Mouse (Mus musculus) neural tube, embryonic 14.5 days (tissue): Measurements from ENCODE around the gene Sntg2. TPM values are rescaled to one million over a fixed set of nuclear protein-coding genes. Genes with fewer than 3 reads are reported as not detected.

ENCODE experiments used
- ATAC-seq: fragments of 200-750 bp; cut with Nextera tagmentation; 2 replicates; pipeline ENCODE4 v1.8.0; 2017; ENCODE audit warnings: low read depth, mild to moderate bottlenecking, moderate TSS enrichment, moderate library complexity
- H3K27ac ChIP-seq: fragments of 300-500 bp; sonication (generic); 2 replicates; pipeline ENCODE4 v1.5.1; 2014; ENCODE audit warnings: low read depth, mild to moderate bottlenecking, control low read depth, low read length, moderate library complexity, mixed read lengths
- H3K27me3 ChIP-seq: fragments of 300-500 bp; sonication (generic); 2 replicates; pipeline ENCODE4 v1.6.1; 2014; ENCODE audit warnings: low read length; ENCODE audit not compliant: control insufficient read depth, insufficient read depth
- H3K36me3 ChIP-seq: fragments of 300-500 bp; sonication (generic); 2 replicates; pipeline ENCODE4 v1.6.1; 2014; ENCODE audit warnings: low read length, mixed read lengths; ENCODE audit not compliant: control insufficient read depth, insufficient read depth
- H3K4me1 ChIP-seq: fragments of 300-500 bp; sonication (generic); 2 replicates; pipeline ENCODE4 v1.6.1; 2014; ENCODE audit warnings: low read length; ENCODE audit not compliant: control insufficient read depth, insufficient read depth
- H3K4me2 ChIP-seq: fragments of 300-500 bp; sonication (generic); 2 replicates; pipeline ENCODE4 v1.6.1; 2014; ENCODE audit warnings: mild to moderate bottlenecking, low read depth, low read length, control low read depth
- H3K4me3 ChIP-seq: fragments of 300-500 bp; sonication (generic); 2 replicates; pipeline ENCODE4 v1.5.1; 2014; ENCODE audit warnings: low read depth, low read length, control low read depth, mixed read lengths
- H3K9ac ChIP-seq: fragments of 300-500 bp; sonication (generic); replicated peaks from 2 replicates; pipeline ENCODE4 v1.6.1; 2014; ENCODE audit warnings: low read depth, mild to moderate bottlenecking, control low read depth, low read length, mixed read lengths
- H3K9me3 ChIP-seq: fragments of 300-500 bp; sonication (generic); 2 replicates; pipeline ENCODE4 v1.6.1; 2016; ENCODE audit warnings: low read length; ENCODE audit not compliant: control insufficient read depth
- WGBS: fragments of 180-500 bp; shearing (Covaris S2); extraction: QIAGEN DNeasy Blood & Tissue Kit; methylation state at CpG from one replicate; pipeline ENCODE4 v1.1.7; 2014; 5-methylcytosine and 5-hydroxymethylcytosine counted together
- polyA plus RNA-seq: library from polyadenylated mRNA; unstranded; fragments of >200 nt; fragmentation: Nextera tagmentation; extraction: Ambion mirVana; gene quantifications from 2 replicates; pipeline ENCODE4 v1.2.1, GENCODE M21; 2014

Gene Sntg2
- 6.1 and 9.3 TPM in 2 replicates for polyA plus RNA-seq

- no peaks in the 10 kb centered on the region for H3K4me1 ChIP-seq
- peak within 1 kb of the TSS; percentile 43 for H3K4me3 ChIP-seq
- H3K9ac ChIP-seq = peak within 1 kb of the TSS; percentile 63
- H3K4me2 ChIP-seq = peak within 1 kb of the TSS; percentile 83
- H3K27ac ChIP-seq = no peak within 1 kb of the TSS
- no peaks in the 10 kb centered on the region for H3K9me3 ChIP-seq
- peak; percentile 96 for ATAC-seq
- WGBS = under 1% methylated on average over 37 of the region's 39 CpGs
- H3K36me3 ChIP-seq = no peaks in the 10 kb centered on the region
- no peaks in the 10 kb centered on the region for H3K27me3 ChIP-seq
These were observed at the start of gene Sntg2 for GRCm38 (mm10) chr12:30372933-30373501. TSS of gene Sntg2 (minus strand) at chr12:30373375.

GRCm38 (mm10) chr12:30416547-30416946, 43.4 kb upstream of the Sntg2 start:
- H3K27me3 ChIP-seq = no peaks in the 10 kb centered on the region
- no peak overlapping the region for H3K4me2 ChIP-seq
- no peaks in the 10 kb centered on the region for H3K36me3 ChIP-seq
- no peaks in the 10 kb centered on the region for H3K9me3 ChIP-seq
- H3K9ac ChIP-seq = no peak overlapping the region
- no peak overlapping the region for H3K27ac ChIP-seq
- no peak for ATAC-seq
- 84% methylated on average over 8 of the region's 8 CpGs for WGBS
- no peak overlapping the region for H3K4me3 ChIP-seq
- no peaks in the 10 kb centered on the region for H3K4me1 ChIP-seq

- H3K4me2 ChIP-seq = no peak overlapping the region
- no peaks in the 10 kb centered on the region for H3K27me3 ChIP-seq
- no peak overlapping the region for H3K9ac ChIP-seq
- no peaks in the 10 kb centered on the region for H3K4me1 ChIP-seq
- no peak overlapping the region for H3K4me3 ChIP-seq
- peak; percentile 58; the same call in 1 of the 2 replicates for ATAC-seq
- H3K36me3 ChIP-seq = no peaks in the 10 kb centered on the region
- H3K9me3 ChIP-seq = no peaks in the 10 kb centered on the region
- WGBS = 64% methylated on average over 6 of the region's 6 CpGs
- no peak overlapping the region for H3K27ac ChIP-seq
These were observed 42.8 kb upstream of the Sntg2 start for GRCm38 (mm10) chr12:30415981-30416380.

- no peak for ATAC-seq
- Histone ChIP-seq H3K4me3 (no peak overlapping the region), H3K4me2 (no peak overlapping the region)
These were observed 29.5 kb upstream of the Sntg2 start for GRCm38 (mm10) chr12:30402651-30403050.

GRCm38 (mm10) chr12:30400531-30400930, 27.4 kb upstream of the Sntg2 start:
- H3K4me2 ChIP-seq = no peak overlapping the region
- no peak overlapping the region for H3K9ac ChIP-seq
- no peak overlapping the region for H3K27ac ChIP-seq
- 84% methylated on average over 2 of the region's 2 CpGs for WGBS
- H3K9me3 ChIP-seq = no peaks in the 10 kb centered on the region
- no peak overlapping the region for H3K4me3 ChIP-seq
- H3K4me1 ChIP-seq = no peaks in the 10 kb centered on the region
- no peaks in the 10 kb centered on the region for H3K36me3 ChIP-seq
- no peaks in the 10 kb centered on the region for H3K27me3 ChIP-seq
- ATAC-seq = no peak

More at GRCm38 (mm10) chr12:30402651-30403050, 29.5 kb upstream of the Sntg2 start:
- Histone ChIP-seq H3K9me3 (no peaks in the 10 kb centered on the region), H3K36me3 (no peaks in the 10 kb centered on the region), H3K4me1 (no peaks in the 10 kb centered on the region), H3K27ac (no peak overlapping the region), H3K27me3 (no peaks in the 10 kb centered on the region), H3K9ac (no peak overlapping the region)

- 72% methylated on average over 2 of the region's 2 CpGs for WGBS
- H3K4me1 ChIP-seq = no peaks in the 10 kb centered on the region
- H3K36me3 ChIP-seq = no peaks in the 10 kb centered on the region
- no peaks in the 10 kb centered on the region for H3K27me3 ChIP-seq
- ATAC-seq = peak; percentile 21; the same call in 1 of the 2 replicates
- no peak overlapping the region for H3K4me3 ChIP-seq
- H3K4me2 ChIP-seq = no peak overlapping the region
- no peaks in the 10 kb centered on the region for H3K9me3 ChIP-seq
- H3K27ac ChIP-seq = no peak overlapping the region
- H3K9ac ChIP-seq = no peak overlapping the region
These were observed 26.9 kb upstream of the Sntg2 start for GRCm38 (mm10) chr12:30400114-30400513.

- Histone ChIP-seq H3K36me3 (no peaks in the 10 kb centered on the region), H3K4me3 (peak overlapping the region; percentile 43), H3K27ac (no peak overlapping the region), H3K9me3 (no peaks in the 10 kb centered on the region), H3K27me3 (no peaks in the 10 kb centered on the region), H3K4me1 (no peaks in the 10 kb centered on the region), H3K9ac (peak overlapping the region; percentile 63; the same call in 1 of the 2 replicates), H3K4me2 (peak overlapping the region; percentile 83)
- 54% methylated on average over 5 of the region's 5 CpGs for WGBS
- no peak for ATAC-seq
These were observed 882 bp downstream of the Sntg2 start for GRCm38 (mm10) chr12:30372293-30372692.

- WGBS = 9% methylated on average over 6 of the region's 6 CpGs
- 0 out of 2 replicates have a peak, but pooled peaks have one; percentile 38 for ATAC-seq
These were observed 3.4 kb downstream of the Sntg2 start for GRCm38 (mm10) chr12:30369786-30370185.

GRCm38 (mm10) chr12:30369141-30369540, 4.0 kb downstream of the Sntg2 start:
- Histone ChIP-seq H3K36me3 (no peaks in the 10 kb centered on the region), H3K9ac (no peak overlapping the region), H3K4me1 (no peaks in the 10 kb centered on the region), H3K4me2 (no peak overlapping the region), H3K9me3 (no peaks in the 10 kb centered on the region), H3K27ac (no peak overlapping the region), H3K4me3 (no peak overlapping the region), H3K27me3 (no peaks in the 10 kb centered on the region)
- 80% methylated on average over 6 of the region's 6 CpGs for WGBS
- ATAC-seq = no peak

More at GRCm38 (mm10) chr12:30369786-30370185, 3.4 kb downstream of the Sntg2 start:
- Histone ChIP-seq H3K4me1 (no peaks in the 10 kb centered on the region), H3K27me3 (no peaks in the 10 kb centered on the region), H3K4me3 (no peak overlapping the region), H3K27ac (no peak overlapping the region), H3K4me2 (no peak overlapping the region), H3K36me3 (no peaks in the 10 kb centered on the region), H3K9ac (no peak overlapping the region), H3K9me3 (no peaks in the 10 kb centered on the region)
